Mouse (Mus musculus): ENCODE measurements around the gene Pbld1.

DNA sequence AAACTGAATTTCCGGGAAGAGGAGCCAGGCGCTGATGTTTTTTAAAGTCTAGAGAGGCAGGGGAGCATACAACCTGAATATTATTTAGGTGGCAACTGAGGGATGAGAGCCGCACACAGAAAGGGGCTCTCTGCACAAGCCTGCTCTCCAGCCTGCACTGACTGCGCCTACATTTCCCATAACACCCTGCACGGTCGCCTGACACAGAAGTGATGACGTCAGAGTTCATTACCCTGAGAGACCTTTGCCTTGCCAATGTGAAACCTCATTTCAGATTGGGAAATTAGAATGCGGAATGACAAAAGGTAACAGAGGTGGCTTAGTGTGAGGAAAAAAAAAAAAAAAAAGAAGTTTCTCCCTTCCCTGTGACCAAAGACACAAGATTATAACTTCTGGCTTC, 62.6 kb downstream of the Pbld1 start:
- TF ChIP-seq CTCF (IDR thresholded peaks at IDR 0.05; ENCODE audit: low read depth), result no peak
- no peak for TF ChIP-seq EP300 (optimal IDR thresholded peaks at IDR 0.05)

Data from stomach, postnatal 0 days (tissue).